Mouse (Mus musculus) olfactory bulb, adult 2 months (tissue): ENCODE measurements around the gene Qsox2.

Experiments used
- CTCF ChIP-seq: fragments of 200-500 bp; IDR thresholded peaks from 2 replicates; pipeline ENCODE4 v1.5.1; 2012; ENCODE audit warnings: low read depth, mild to moderate bottlenecking, low read length, moderate library complexity; ENCODE audit not compliant: insufficient read depth
- POLR2A ChIP-seq: fragments of 200-500 bp; IDR thresholded peaks from 2 replicates; pipeline ENCODE4 v1.6.1; 2012; ENCODE audit warnings: mild to moderate bottlenecking, low read depth, low read length, moderate library complexity; ENCODE audit not compliant: insufficient read depth

DNA sequence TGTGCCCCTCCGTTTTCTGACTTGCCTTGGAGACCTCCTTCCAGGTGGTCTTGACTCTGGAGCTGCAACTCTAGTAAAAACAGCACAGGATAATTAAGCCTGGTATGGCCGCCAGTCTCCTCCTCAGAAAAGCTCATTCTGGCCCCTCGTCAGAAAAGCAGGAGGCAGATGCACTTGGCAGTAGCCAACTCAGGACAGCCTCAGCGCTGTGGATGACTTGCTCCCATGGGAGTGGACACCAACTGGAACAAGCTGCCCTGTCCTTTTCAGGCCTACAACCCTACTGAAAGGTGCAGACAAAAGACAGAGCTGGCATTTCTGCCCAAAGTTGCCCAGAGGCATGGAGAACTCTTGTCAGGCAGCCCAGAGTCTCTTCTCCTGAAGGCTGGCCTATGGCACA, 17.5 kb upstream of the Qsox2 start:
- no peak for TF ChIP-seq POLR2A
- TF ChIP-seq CTCF: no peak
